Mouse (Mus musculus) stomach, embryonic 15.5 days (tissue): Measurements from ENCODE around the gene Tsr1. TPM values are rescaled to one million over a fixed set of nuclear protein-coding genes. Genes with fewer than 3 reads are reported as not detected.

ENCODE experiments used
- ATAC-seq: fragments of 200-750 bp; cut with Nextera tagmentation; 2 replicates; pipeline ENCODE4 v1.8.0; 2017; ENCODE audit warnings: low read depth, moderate number of reproducible peaks, moderate TSS enrichment; ENCODE audit not compliant: insufficient read depth, low FRiP score
- H3K27ac ChIP-seq: fragments of 300-500 bp; sonication (generic); 2 replicates; pipeline ENCODE4 v1.5.1; 2015; ENCODE audit warnings: mild to moderate bottlenecking, inconsistent platforms
- H3K27me3 ChIP-seq: fragments of 300-500 bp; sonication (generic); replicated peaks from 2 replicates; pipeline ENCODE4 v1.6.1; 2015; ENCODE audit warnings: inconsistent platforms
- H3K36me3 ChIP-seq: fragments of 300-500 bp; sonication (generic); 2 replicates; pipeline ENCODE4 v1.6.1; 2015; ENCODE audit warnings: inconsistent platforms
- H3K4me1 ChIP-seq: fragments of 300-500 bp; sonication (generic); 2 replicates; pipeline ENCODE4 v1.6.1; 2015; ENCODE audit warnings: inconsistent platforms
- H3K4me2 ChIP-seq: fragments of 300-500 bp; sonication (generic); 2 replicates; pipeline ENCODE4 v1.6.1; 2015; ENCODE audit warnings: mild to moderate bottlenecking, inconsistent platforms
- H3K4me3 ChIP-seq: fragments of 300-500 bp; sonication (generic); replicated peaks from 2 replicates; pipeline ENCODE4 v1.5.1; 2015; ENCODE audit warnings: inconsistent platforms
- H3K9ac ChIP-seq: fragments of 300-500 bp; sonication (generic); 2 replicates; pipeline ENCODE4 v1.6.1; 2015; ENCODE audit warnings: inconsistent platforms
- H3K9me3 ChIP-seq: fragments of 300-500 bp; sonication (generic); 2 replicates; pipeline ENCODE4 v1.6.1; 2016; ENCODE audit warnings: inconsistent platforms
- WGBS: fragments of 180-500 bp; shearing (Covaris S2); methylation state at CpG from one replicate; pipeline ENCODE4 v1.1.7; 2015; 5-methylcytosine and 5-hydroxymethylcytosine counted together
- polyA plus RNA-seq: library from polyadenylated mRNA; unstranded; fragments of >200 nt; fragmentation: Nextera tagmentation; extraction: Ambion mirVana; gene quantifications from 2 replicates; pipeline ENCODE4 v1.2.1, GENCODE M21; 2015

The Tsr1 gene
- polyA plus RNA-seq, 1 experiment from 2014 or later: 43.3 TPM

DNA sequence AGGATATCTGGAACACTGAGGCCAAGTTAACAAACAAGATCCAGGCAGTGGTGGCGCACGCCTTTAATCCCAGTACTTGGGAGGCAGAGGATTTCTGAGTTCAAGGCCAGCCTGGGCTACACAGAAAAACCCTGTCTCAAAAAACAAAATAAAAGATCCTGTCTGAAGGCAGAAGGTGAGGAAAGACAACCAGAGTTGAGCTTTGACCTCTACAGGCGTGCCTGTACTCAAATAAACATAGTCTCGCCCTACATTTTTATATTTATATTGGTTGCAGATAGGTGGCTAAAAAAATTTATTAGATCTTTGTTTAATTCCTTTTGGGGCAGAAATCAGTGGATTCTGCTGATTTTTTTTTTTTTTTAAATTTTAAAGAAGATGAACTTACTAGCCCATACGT is 4.5 kb downstream of the Tsr1 start:
- H3K4me2 ChIP-seq: no peak overlapping the region

DNA sequence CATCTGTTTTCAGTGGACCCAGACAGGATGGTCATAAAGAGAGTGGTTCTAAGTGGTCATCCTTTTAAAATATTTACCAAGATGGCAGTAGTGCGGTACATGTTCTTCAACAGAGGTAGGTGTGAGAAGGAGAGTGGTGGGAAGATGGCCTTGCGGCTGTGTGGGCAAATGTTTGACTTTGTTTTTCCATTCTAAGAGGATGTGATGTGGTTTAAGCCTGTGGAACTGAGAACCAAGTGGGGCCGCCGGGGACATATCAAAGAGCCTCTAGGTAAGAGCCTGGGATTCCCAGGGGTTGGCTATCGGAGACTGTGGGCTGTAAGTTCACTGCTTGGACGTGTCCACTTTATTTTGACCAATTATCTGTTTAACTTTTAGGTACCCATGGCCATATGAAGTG is 10.0 kb downstream of the Tsr1 start:
- peaks cover 64% of the 10 kb centered on the region for H3K36me3 ChIP-seq
- ATAC-seq: no peak
- WGBS: 91% methylated on average over 6 of the region's 6 CpGs

More for the DNA sequence above, 4.5 kb downstream of the Tsr1 start:
- 81% methylated on average over 5 of the region's 5 CpGs for WGBS
- no peak overlapping the region for H3K9ac ChIP-seq
- no peak overlapping the region for H3K4me3 ChIP-seq
- ATAC-seq: no peak
- H3K9me3 ChIP-seq: no peaks in the 10 kb centered on the region
- H3K27ac ChIP-seq: no peak overlapping the region
- no peaks in the 10 kb centered on the region for H3K27me3 ChIP-seq
- H3K36me3 ChIP-seq: peaks cover 52% of the 10 kb centered on the region
- H3K4me1 ChIP-seq: peaks cover 9% of the 10 kb centered on the region; the same call in 1 of the 2 replicates

DNA sequence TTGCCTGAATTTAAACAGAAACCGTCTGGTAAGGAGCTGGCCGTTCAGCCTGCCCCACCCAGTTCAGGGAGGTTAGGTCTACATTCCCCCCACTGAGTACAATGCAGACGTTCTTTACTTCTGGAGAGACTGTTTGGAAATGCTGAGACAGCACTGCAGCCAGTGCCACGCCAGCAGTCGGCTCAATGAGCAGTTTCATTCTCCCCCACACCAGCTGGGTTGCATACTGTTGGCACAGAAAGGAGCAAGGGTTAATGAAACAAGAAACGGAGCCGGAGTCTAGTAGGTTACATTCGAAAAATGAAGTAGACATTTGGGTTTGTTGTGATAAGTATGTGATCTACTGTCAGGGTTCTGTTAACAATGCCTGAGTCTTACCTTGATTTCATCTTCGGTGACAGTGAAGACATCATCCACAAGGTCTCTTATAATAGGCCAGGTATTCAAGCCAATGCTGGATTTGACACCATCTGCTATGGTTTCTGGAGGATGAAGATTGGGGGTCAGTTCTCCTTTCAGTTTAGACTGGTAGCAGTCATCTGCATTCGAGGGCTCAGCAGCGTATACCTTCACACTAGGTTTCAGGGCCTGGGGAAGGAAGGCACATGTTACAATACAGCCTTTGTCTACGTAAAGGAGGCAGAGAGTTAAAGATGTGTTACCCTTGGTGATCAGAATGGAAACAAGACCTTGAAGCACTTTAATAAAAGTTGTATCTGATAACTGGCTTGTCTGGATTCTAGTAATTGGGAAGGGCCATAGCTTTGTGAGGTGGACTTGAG is 10.9 kb downstream of the Tsr1 start:
- no peaks in the 10 kb centered on the region for H3K27me3 ChIP-seq
- H3K9ac ChIP-seq: no peak overlapping the region
- no peak overlapping the region for H3K4me3 ChIP-seq
- ATAC-seq: no peak
- no peaks in the 10 kb centered on the region for H3K9me3 ChIP-seq
- H3K4me1 ChIP-seq: no peaks in the 10 kb centered on the region
- no peak overlapping the region for H3K27ac ChIP-seq
- peaks cover 61% of the 10 kb centered on the region for H3K36me3 ChIP-seq
- WGBS: 68% methylated on average over 12 of the region's 12 CpGs
- H3K4me2 ChIP-seq: no peak overlapping the region

More for the DNA sequence above, 10.0 kb downstream of the Tsr1 start:
- Histone ChIP-seq H3K27me3 (no peaks in the 10 kb centered on the region), H3K4me3 (no peak overlapping the region), H3K9ac (no peak overlapping the region), H3K4me1 (no peaks in the 10 kb centered on the region), H3K4me2 (no peak overlapping the region), H3K9me3 (no peaks in the 10 kb centered on the region), H3K27ac (no peak overlapping the region)

DNA sequence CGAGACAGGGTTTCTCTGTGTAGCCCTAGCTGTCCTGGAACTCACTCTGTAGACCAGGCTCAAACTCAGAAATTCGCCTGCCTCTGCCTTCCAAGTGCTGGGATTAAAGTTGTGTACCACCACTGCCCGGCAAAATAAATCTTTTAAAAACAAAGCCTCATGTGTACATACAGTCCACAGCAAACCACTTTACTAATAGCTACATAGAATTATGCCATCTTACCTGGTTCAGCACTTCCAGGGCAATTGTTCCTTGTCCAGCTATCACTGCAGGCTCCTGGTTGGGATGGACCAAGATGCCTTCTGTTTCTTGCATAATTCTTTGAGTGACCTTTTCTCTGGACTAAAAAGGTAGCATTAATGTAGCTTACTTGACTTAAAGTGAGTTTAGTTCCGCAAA is 12.1 kb downstream of the Tsr1 start:
- no peak overlapping the region for H3K27ac ChIP-seq
- 89% methylated on average over 4 of the region's 4 CpGs for WGBS

GRCm38 (mm10) chr11:74912492-74912891 is 14.6 kb downstream of the Tsr1 start:
- Histone ChIP-seq H3K4me1 (no peaks in the 10 kb centered on the region), H3K9ac (no peak overlapping the region), H3K36me3 (peaks cover 27% of the 10 kb centered on the region), H3K4me3 (no peak overlapping the region), H3K4me2 (no peak overlapping the region), H3K27me3 (no peaks in the 10 kb centered on the region), H3K27ac (no peak overlapping the region), H3K9me3 (no peaks in the 10 kb centered on the region)
- ATAC-seq: no peak
- 70% methylated on average over 3 of the region's 3 CpGs for WGBS

More for the DNA sequence above, 12.1 kb downstream of the Tsr1 start:
- Histone ChIP-seq H3K36me3 (peaks cover 50% of the 10 kb centered on the region), H3K27me3 (no peaks in the 10 kb centered on the region), H3K4me1 (no peaks in the 10 kb centered on the region), H3K4me2 (no peak overlapping the region), H3K9ac (no peak overlapping the region), H3K9me3 (no peaks in the 10 kb centered on the region), H3K4me3 (no peak overlapping the region)
- ATAC-seq: no peak

GRCm38 (mm10) chr11:74919249-74919648 is 21.4 kb downstream of the Tsr1 start:
- 63% methylated on average over 6 of the region's 6 CpGs for WGBS
- Histone ChIP-seq H3K36me3 (peaks cover 10% of the 10 kb centered on the region; the same call in 1 of the 2 replicates), H3K9ac (no peak overlapping the region), H3K4me2 (no peak overlapping the region), H3K4me3 (no peak overlapping the region), H3K27me3 (no peaks in the 10 kb centered on the region), H3K9me3 (no peaks in the 10 kb centered on the region), H3K27ac (no peak overlapping the region), H3K4me1 (no peaks in the 10 kb centered on the region)
- ATAC-seq: no peak

DNA sequence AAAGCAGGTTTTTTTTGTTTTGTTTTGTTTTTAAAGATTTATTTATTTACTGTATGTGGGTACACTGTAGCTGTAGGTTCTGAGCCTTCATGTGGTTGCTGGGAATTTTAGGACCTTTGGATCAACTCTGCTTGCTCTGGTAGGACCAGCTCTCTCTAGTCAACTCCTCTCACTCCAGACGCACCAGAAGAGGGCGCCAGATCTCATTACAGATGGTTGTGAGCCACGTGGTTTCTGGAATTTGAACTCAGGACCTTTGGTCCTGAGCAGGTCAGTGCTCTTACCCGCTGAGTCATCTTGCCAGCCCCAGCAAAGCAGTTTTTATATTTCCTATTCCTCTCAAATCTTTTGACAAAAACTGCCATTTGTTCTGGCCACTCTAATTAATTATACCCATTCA is 26.3 kb downstream of the Tsr1 start:
- Histone ChIP-seq H3K4me2 (no peak overlapping the region), H3K27ac (no peak overlapping the region), H3K9ac (no peak overlapping the region), H3K9me3 (no peaks in the 10 kb centered on the region), H3K4me1 (peaks cover 12% of the 10 kb centered on the region), H3K36me3 (0 out of 2 replicates have a peak, but pooled peaks cover 3% of the 10 kb centered on the region), H3K27me3 (no peaks in the 10 kb centered on the region), H3K4me3 (no peak overlapping the region)
- WGBS: 48% methylated on average over 4 of the region's 4 CpGs
- no peak for ATAC-seq

- H3K9ac ChIP-seq: peak within 1 kb of the TSS; percentile 90
- peaks cover 12% of the 10 kb centered on the region for H3K4me1 ChIP-seq
- H3K9me3 ChIP-seq: no peaks in the 10 kb centered on the region
- peak within 1 kb of the TSS; percentile 64 for H3K4me2 ChIP-seq
- H3K27ac ChIP-seq: peak within 1 kb of the TSS; percentile 100
- H3K27me3 ChIP-seq: no peaks in the 10 kb centered on the region
- under 1% methylated on average over 78 of the region's 88 CpGs for WGBS
- peak within 1 kb of the TSS; percentile 82 for H3K4me3 ChIP-seq
- H3K36me3 ChIP-seq: peaks cover 8% of the 10 kb centered on the region; the same call in 1 of the 2 replicates
- ATAC-seq: peak; percentile 96
Measured at GRCm38 (mm10) chr11:74925577-74926387, 27.9 kb downstream of the Tsr1 start, which contains the start of the genes Smg6 and Srr. Gene Smg6 (plus strand): TSS chr11:74925823. Gene Srr (minus strand): TSS chr11:74925948.

DNA sequence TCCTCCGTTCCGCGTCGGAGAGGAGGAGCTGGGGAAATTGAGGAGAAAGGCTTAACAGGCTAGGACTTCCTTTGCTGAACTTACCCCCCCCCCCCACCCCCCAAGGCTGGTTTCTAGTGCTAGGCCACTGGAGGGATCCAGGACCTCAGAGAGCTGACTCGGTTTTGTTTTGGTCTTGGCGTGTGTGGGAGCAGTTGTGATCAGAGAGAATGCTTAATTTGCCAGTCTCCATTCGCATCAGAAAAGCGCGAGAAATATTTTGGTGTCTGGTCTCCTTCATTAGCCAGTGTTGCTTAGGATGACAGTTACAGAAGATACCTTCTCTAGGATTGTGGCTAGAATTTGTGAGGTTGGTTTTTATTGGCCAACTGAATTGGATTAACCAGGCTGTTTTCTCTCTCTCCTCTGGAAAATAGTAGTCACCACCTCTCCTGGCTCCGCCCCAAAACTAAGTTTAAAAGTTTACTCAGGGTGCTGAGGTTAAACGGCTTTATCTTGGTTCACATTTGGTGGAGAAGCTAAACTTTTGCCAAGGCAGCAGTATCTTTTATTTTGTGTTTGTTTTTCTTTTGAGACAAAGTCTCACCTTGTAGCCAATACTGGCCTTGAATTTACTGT is 28.6 kb downstream of the Tsr1 start:
- H3K9me3 ChIP-seq: no peaks in the 10 kb centered on the region
- no peaks in the 10 kb centered on the region for H3K27me3 ChIP-seq
- peak overlapping the region; percentile 90 for H3K9ac ChIP-seq
- H3K4me2 ChIP-seq: peak overlapping the region; percentile 64
- peak overlapping the region; percentile 100 for H3K27ac ChIP-seq
- peak overlapping the region; percentile 82 for H3K4me3 ChIP-seq
- peaks cover 12% of the 10 kb centered on the region for H3K4me1 ChIP-seq
- no peak for ATAC-seq
- peaks cover 11% of the 10 kb centered on the region; the same call in 1 of the 2 replicates for H3K36me3 ChIP-seq
- WGBS: 5% methylated on average over 11 of the region's 11 CpGs

- peaks cover 13% of the 10 kb centered on the region; the same call in 1 of the 2 replicates for H3K36me3 ChIP-seq
- H3K27ac ChIP-seq: peak overlapping the region; percentile 100; the same call in 1 of the 2 replicates
- no peaks in the 10 kb centered on the region for H3K9me3 ChIP-seq
- ATAC-seq: no peak
- WGBS: 85% methylated on average over 2 of the region's 2 CpGs
- H3K4me3 ChIP-seq: no peak overlapping the region
- peak overlapping the region; percentile 64; the same call in 1 of the 2 replicates for H3K4me2 ChIP-seq
- H3K27me3 ChIP-seq: no peaks in the 10 kb centered on the region
- H3K9ac ChIP-seq: no peak overlapping the region
- H3K4me1 ChIP-seq: peaks cover 12% of the 10 kb centered on the region
Measured at GRCm38 (mm10) chr11:74927236-74927725, 29.4 kb downstream of the Tsr1 start.

GRCm38 (mm10) chr11:74929111-74929510 is 31.2 kb downstream of the Tsr1 start:
- H3K4me1 ChIP-seq: peaks cover 12% of the 10 kb centered on the region
- no peak overlapping the region for H3K27ac ChIP-seq
- H3K4me3 ChIP-seq: no peak overlapping the region
- H3K9ac ChIP-seq: no peak overlapping the region
- H3K27me3 ChIP-seq: no peaks in the 10 kb centered on the region
- no peak for ATAC-seq
- no peak overlapping the region for H3K4me2 ChIP-seq
- peaks cover 20% of the 10 kb centered on the region; the same call in 1 of the 2 replicates for H3K36me3 ChIP-seq
- WGBS: 86% methylated on average over 4 of the region's 4 CpGs
- H3K9me3 ChIP-seq: no peaks in the 10 kb centered on the region
